Mouse (Mus musculus) layer of hippocampus, postnatal 10 days (tissue): ENCODE measurements around the gene Brf1. TPM values are rescaled to one million over a fixed set of nuclear protein-coding genes. Genes with fewer than 3 reads are reported as not detected.
A peak's percentile ranks its signal among the peaks of the same experiment; 100 is the strongest.

Experiments
- DNase-seq, 2 experiments: peaks; one replicate each; pipeline ENCODE4 v3.0.0; 2021; ENCODE audit warnings: low spot score in 2 of 2
- total RNA-seq, 2 experiments: library from RNA; stranded (reverse); gene quantifications; 2 replicates each; pipeline ENCODE4 v1.2.3; 2021

Gene Brf1
- total RNA-seq, 2 experiments from 2014 or later, result 55.7 to 66.6 TPM

- no peak for DNase-seq
Observed at GRCm38 (mm10) chr12:112982031-112982430, 18.5 kb downstream of the Brf1 start.

GRCm38 (mm10) chr12:112977156-112977555 is 23.3 kb downstream of the Brf1 start:
- no peak for DNase-seq

GRCm38 (mm10) chr12:112976371-112977073 is 24.0 kb downstream of the Brf1 start, which contains the start of gene Btbd6:
Gene Btbd6 (plus strand): TSS chr12:112976482.
- DNase-seq, result peak; percentile 86 to 90

- DNase-seq, result no peak
Observed at GRCm38 (mm10) chr12:112974736-112975135, 25.8 kb downstream of the Brf1 start.

- no peak for DNase-seq
Observed at GRCm38 (mm10) chr12:112969616-112970015, 30.9 kb downstream of the Brf1 start.

- DNase-seq, result no peak
Observed at GRCm38 (mm10) chr12:112968943-112969342, 31.6 kb downstream of the Brf1 start.

- DNase-seq, result peak in 1 of 2 experiments; percentile 14
Observed at GRCm38 (mm10) chr12:112965783-112966182, 34.7 kb downstream of the Brf1 start.

- peak in 1 of 2 experiments; percentile 9 for DNase-seq
Observed at GRCm38 (mm10) chr12:112961872-112962271, 38.6 kb downstream of the Brf1 start.

GRCm38 (mm10) chr12:112961428-112961827 is 39.1 kb downstream of the Brf1 start:
- DNase-seq, result peak in 1 of 2 experiments; percentile 33

GRCm38 (mm10) chr12:112959421-112959820 is 41.1 kb downstream of the Brf1 start:
- no peak for DNase-seq

- peak in 1 of 2 experiments; percentile 59 for DNase-seq
Observed at GRCm38 (mm10) chr12:112958303-112958702, 42.2 kb downstream of the Brf1 start.

- peak; percentile 84 to 85 for DNase-seq
Observed at GRCm38 (mm10) chr12:112955800-112956199, 44.7 kb downstream of the Brf1 start.

- DNase-seq, result no peak
Observed at GRCm38 (mm10) chr12:112952926-112953565, 47.5 kb downstream of the Brf1 start.

GRCm38 (mm10) chr12:112952433-112952832 is 48.1 kb downstream of the Brf1 start:
- no peak for DNase-seq

- DNase-seq, result no peak
Observed at GRCm38 (mm10) chr12:112951150-112951842, 49.2 kb downstream of the Brf1 start.

- DNase-seq, result no peak
Observed at GRCm38 (mm10) chr12:112950761-112951129, 49.8 kb downstream of the Brf1 start.

- DNase-seq, result peak; percentile 87 to 93
Observed at GRCm38 (mm10) chr12:112950040-112950760, 50.3 kb downstream of the Brf1 start.

- DNase-seq, result no peak
Observed at GRCm38 (mm10) chr12:112947307-112947706, 53.2 kb downstream of the Brf1 start.

GRCm38 (mm10) chr12:112943669-112944068 is 56.8 kb downstream of the Brf1 start:
- no peak for DNase-seq

- DNase-seq, result peak; percentile 70 to 77
Observed at GRCm38 (mm10) chr12:112941776-112942713, 58.5 kb downstream of the Brf1 start, which contains the start of gene Nudt14. Gene Nudt14 (minus strand): TSS chr12:112942124.
